Mouse (Mus musculus): ENCODE results near the gene Wdr24. TPM values are rescaled to one million over a fixed set of nuclear protein-coding genes. Genes with fewer than 3 reads are reported as not detected.

The Wdr24 gene
- polyA plus RNA-seq (2014; fragmentation: Nextera tagmentation; extraction: Ambion mirVana): 23.7 and 27.4 TPM in 2 replicates

DNA sequence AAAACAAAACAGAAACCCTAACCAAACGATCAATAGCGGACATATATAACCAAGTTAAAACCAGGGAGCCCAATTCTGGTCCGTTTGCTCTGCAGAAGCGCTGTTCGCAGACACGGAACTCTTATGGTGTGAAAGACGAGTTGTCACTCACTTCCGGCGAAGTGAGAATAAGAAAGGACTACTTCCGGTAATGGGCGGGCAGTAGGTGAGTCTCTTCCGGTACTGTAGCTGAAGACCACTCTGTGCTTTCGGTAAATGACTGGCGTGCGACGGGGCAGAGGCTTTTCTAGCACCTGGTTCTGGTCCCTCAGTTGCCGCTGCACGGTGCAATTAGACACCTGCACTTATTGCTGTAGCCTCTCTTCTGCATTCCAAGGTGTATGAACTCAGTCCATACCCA lies at the start of gene Wdr24:
Gene Wdr24, plus strand, starts transcription at position 176 of the 400 bp plus-strand sequence.
- H3K4me1 ChIP-seq (ENCODE audit: control insufficient read depth, insufficient read depth, low read length): peaks cover 27% of the 10 kb centered on the region

DNA sequence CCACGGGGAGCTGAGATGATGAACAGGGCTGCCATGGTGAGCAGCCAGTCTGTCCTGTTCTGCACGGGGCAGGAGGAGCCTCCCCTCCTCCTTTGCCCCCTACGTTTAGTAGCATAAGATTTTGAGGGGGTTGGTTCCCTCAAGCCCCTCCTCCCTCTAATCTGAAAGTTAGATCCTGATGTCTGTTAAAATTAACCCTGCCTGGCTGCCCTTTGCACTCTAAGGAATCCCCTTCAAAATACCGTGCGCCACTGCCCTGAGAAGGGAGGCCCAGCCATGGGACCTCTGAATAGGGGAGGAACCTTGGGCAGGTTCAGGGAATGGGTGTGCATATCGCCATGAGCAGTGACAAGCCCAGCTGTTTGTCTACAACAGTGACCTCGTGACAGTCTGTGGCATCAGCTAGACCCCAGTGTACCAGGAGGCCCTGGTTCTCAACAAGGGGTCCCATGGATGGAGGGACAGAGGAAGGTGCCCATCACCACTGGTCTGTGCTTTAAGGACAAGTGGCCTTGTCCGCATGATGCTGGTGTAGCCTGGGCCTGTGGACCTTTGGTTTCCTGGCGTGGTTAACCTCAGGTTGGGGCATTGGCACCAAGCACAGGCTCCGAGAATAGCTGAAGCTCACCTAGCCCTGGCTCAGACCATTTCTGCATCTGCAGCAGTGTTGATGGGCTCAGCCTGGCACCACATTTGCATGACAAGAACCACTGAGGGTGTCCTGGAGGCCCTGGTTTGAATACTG lies 47.9 kb upstream of the Wdr24 start:
- H3K36me3 ChIP-seq (ENCODE audit: control insufficient read depth, insufficient read depth, low read length): no peaks in the 10 kb centered on the region
- no peak for DNase-seq (ENCODE audit: low spot score, missing footprints)

More for the DNA sequence above, at the start of gene Wdr24:
- WGBS: under 1% methylated on average over 18 of the region's 18 CpGs
- Histone ChIP-seq H3K9ac (ENCODE audit: low read length) (peak within 1 kb of the TSS; percentile 77), H3K27ac (ENCODE audit: low read depth, low read length) (no peak within 1 kb of the TSS), H3K4me3 (ENCODE audit: low read depth, low read length) (peak within 1 kb of the TSS; percentile 57), H3K27me3 (ENCODE audit: control insufficient read depth, insufficient read depth, low read length) (peaks cover 17% of the 10 kb centered on the region), H3K36me3 (ENCODE audit: control insufficient read depth, insufficient read depth, low read length) (no peaks in the 10 kb centered on the region), H3K9me3 (ENCODE audit: control insufficient read depth, low read length) (no peaks in the 10 kb centered on the region), H3K4me2 (peak within 1 kb of the TSS; percentile 90)
- DNase-seq (ENCODE audit: low spot score, missing footprints) (peak; percentile 98), ATAC-seq (ENCODE audit: low FRiP score) (peak; percentile 69)

GRCm38 (mm10) chr17:25777948-25778347 lies 45.5 kb upstream of the Wdr24 start:
- Histone ChIP-seq H3K27ac (ENCODE audit: low read depth, low read length) (no peak overlapping the region), H3K9me3 (ENCODE audit: control insufficient read depth, low read length) (no peaks in the 10 kb centered on the region), H3K4me3 (ENCODE audit: low read depth, low read length) (no peak overlapping the region), H3K9ac (ENCODE audit: low read length) (no peak overlapping the region), H3K36me3 (ENCODE audit: control insufficient read depth, insufficient read depth, low read length) (peaks cover 12% of the 10 kb centered on the region), H3K4me2 (no peak overlapping the region), H3K27me3 (ENCODE audit: control insufficient read depth, insufficient read depth, low read length) (no peaks in the 10 kb centered on the region), H3K4me1 (ENCODE audit: control insufficient read depth, insufficient read depth, low read length) (peaks cover 4% of the 10 kb centered on the region; the same call in 1 of the 2 replicates)
- DNase-seq (ENCODE audit: low spot score, missing footprints) (no peak), ATAC-seq (ENCODE audit: low FRiP score) (no peak)
- 91% methylated on average over 5 of the region's 5 CpGs for WGBS

More for the DNA sequence above, 47.9 kb upstream of the Wdr24 start:
- Histone ChIP-seq H3K9ac (ENCODE audit: low read length) (no peak overlapping the region), H3K4me1 (ENCODE audit: control insufficient read depth, insufficient read depth, low read length) (peaks cover 4% of the 10 kb centered on the region; the same call in 1 of the 2 replicates), H3K9me3 (ENCODE audit: control insufficient read depth, low read length) (no peaks in the 10 kb centered on the region), H3K4me2 (no peak overlapping the region), H3K4me3 (ENCODE audit: low read depth, low read length) (no peak overlapping the region), H3K27ac (ENCODE audit: low read depth, low read length) (no peak overlapping the region), H3K27me3 (ENCODE audit: control insufficient read depth, insufficient read depth, low read length) (no peaks in the 10 kb centered on the region)
- WGBS: 81% methylated on average over 10 of the region's 10 CpGs
- ATAC-seq (ENCODE audit: low FRiP score): no peak

DNA sequence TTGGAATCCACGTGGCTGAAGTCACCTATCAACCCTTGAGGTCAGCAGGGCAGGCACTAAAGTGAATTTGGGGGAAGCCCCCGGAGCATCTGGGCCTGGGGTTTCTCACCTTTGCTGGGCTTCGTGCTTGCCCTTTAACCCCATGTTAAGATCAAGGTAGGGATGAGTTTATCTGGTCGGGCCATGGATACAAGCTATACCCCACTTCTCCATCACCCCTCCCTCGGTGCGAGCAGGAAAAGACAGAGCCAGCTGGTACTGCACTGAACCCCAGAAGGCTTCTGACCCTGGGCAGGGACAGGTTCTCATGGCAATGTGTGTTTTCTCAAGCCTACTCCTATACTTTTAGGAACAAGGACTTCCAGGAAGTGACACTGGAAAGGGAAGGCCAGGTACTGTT lies 42.1 kb upstream of the Wdr24 start:
- Histone ChIP-seq H3K4me1 (ENCODE audit: control insufficient read depth, insufficient read depth, low read length) (peaks cover 18% of the 10 kb centered on the region), H3K27me3 (ENCODE audit: control insufficient read depth, insufficient read depth, low read length) (no peaks in the 10 kb centered on the region), H3K9me3 (ENCODE audit: control insufficient read depth, low read length) (no peaks in the 10 kb centered on the region), H3K4me3 (ENCODE audit: low read depth, low read length) (no peak overlapping the region), H3K36me3 (ENCODE audit: control insufficient read depth, insufficient read depth, low read length) (peaks cover 20% of the 10 kb centered on the region), H3K9ac (ENCODE audit: low read length) (no peak overlapping the region), H3K4me2 (no peak overlapping the region), H3K27ac (ENCODE audit: low read depth, low read length) (no peak overlapping the region)
- ATAC-seq (ENCODE audit: low FRiP score) (no peak), DNase-seq (ENCODE audit: low spot score, missing footprints) (no peak)
- whole genome bisulfite sequencing: 84% methylated on average over 6 of the region's 6 CpGs

DNA sequence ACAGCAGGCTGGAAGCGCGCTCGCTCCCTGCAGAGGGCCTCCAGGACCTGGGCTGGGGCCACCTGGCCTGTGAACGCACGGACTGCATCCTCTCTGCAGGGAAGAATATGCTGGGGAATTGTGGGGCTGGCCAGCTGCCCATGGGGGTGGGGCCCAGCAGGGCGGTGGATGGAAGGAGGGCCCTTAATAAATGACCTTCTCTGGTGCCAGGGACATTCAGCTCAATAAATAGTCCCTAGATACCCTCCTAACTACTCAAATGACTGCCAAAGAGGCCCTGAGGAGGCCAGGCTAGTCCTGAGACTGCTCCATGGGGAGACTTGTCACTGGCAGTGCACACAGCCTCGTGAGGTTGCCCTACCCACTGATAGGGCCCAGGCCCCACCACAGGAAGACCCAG lies 40.3 kb upstream of the Wdr24 start:
- ATAC-seq (ENCODE audit: low FRiP score): no peak
- Histone ChIP-seq H3K4me2 (no peak overlapping the region), H3K9ac (ENCODE audit: low read length) (no peak overlapping the region), H3K9me3 (ENCODE audit: control insufficient read depth, low read length) (no peaks in the 10 kb centered on the region), H3K27ac (ENCODE audit: low read depth, low read length) (no peak overlapping the region), H3K4me3 (ENCODE audit: low read depth, low read length) (no peak overlapping the region), H3K4me1 (ENCODE audit: control insufficient read depth, insufficient read depth, low read length) (peaks cover 18% of the 10 kb centered on the region), H3K27me3 (ENCODE audit: control insufficient read depth, insufficient read depth, low read length) (no peaks in the 10 kb centered on the region), H3K36me3 (ENCODE audit: control insufficient read depth, insufficient read depth, low read length) (peaks cover 20% of the 10 kb centered on the region)
- 84% methylated on average over 7 of the region's 7 CpGs for WGBS
- no peak for DNase-seq (ENCODE audit: low spot score, missing footprints)

GRCm38 (mm10) chr17:25783861-25784574 lies 39.4 kb upstream of the Wdr24 start:
- Histone ChIP-seq H3K4me1 (ENCODE audit: control insufficient read depth, insufficient read depth, low read length) (peaks cover 18% of the 10 kb centered on the region), H3K27me3 (ENCODE audit: control insufficient read depth, insufficient read depth, low read length) (no peaks in the 10 kb centered on the region), H3K4me2 (peak overlapping the region; percentile 57), H3K27ac (ENCODE audit: low read depth, low read length) (no peak overlapping the region; the same call in 1 of the 2 replicates), H3K9me3 (ENCODE audit: control insufficient read depth, low read length) (no peaks in the 10 kb centered on the region), H3K9ac (ENCODE audit: low read length) (peak overlapping the region; percentile 89), H3K4me3 (ENCODE audit: low read depth, low read length) (peak overlapping the region; percentile 66), H3K36me3 (ENCODE audit: control insufficient read depth, insufficient read depth, low read length) (peaks cover 20% of the 10 kb centered on the region)
- DNase-seq (ENCODE audit: low spot score, missing footprints) (no peak), ATAC-seq (ENCODE audit: low FRiP score) (no peak)
- WGBS: 88% methylated on average over 15 of the region's 15 CpGs

GRCm38 (mm10) chr17:25785281-25785745 lies 38.1 kb upstream of the Wdr24 start, which contains the start of gene Haghl:
Gene Haghl (minus strand): TSS chr17:25785673.
- 0% methylated on average over 23 of the region's 23 CpGs for WGBS

GRCm38 (mm10) chr17:25786280-25786679 lies 37.1 kb upstream of the Wdr24 start, which contains the start of gene Ccdc78:
Gene Ccdc78 (plus strand): TSS chr17:25786580.
- H3K36me3 ChIP-seq (ENCODE audit: control insufficient read depth, insufficient read depth, low read length): peaks cover 22% of the 10 kb centered on the region
- H3K27me3 ChIP-seq (ENCODE audit: control insufficient read depth, insufficient read depth, low read length): no peaks in the 10 kb centered on the region
- H3K9ac ChIP-seq (ENCODE audit: low read length): peak within 1 kb of the TSS; percentile 89
- ATAC-seq (ENCODE audit: low FRiP score): no peak
- H3K4me3 ChIP-seq (ENCODE audit: low read depth, low read length): peak within 1 kb of the TSS; percentile 66
- H3K9me3 ChIP-seq (ENCODE audit: control insufficient read depth, low read length): no peaks in the 10 kb centered on the region
- 89% methylated on average over 3 of the region's 3 CpGs for WGBS
- peak within 1 kb of the TSS; percentile 73 for H3K27ac ChIP-seq (ENCODE audit: low read depth, low read length)
- no peak for DNase-seq (ENCODE audit: low spot score, missing footprints)
- H3K4me1 ChIP-seq (ENCODE audit: control insufficient read depth, insufficient read depth, low read length): peaks cover 25% of the 10 kb centered on the region
- peak within 1 kb of the TSS; percentile 57 for H3K4me2 ChIP-seq

More at GRCm38 (mm10) chr17:25785281-25785745, 38.1 kb upstream of the Wdr24 start, which contains the start of gene Haghl:
- Histone ChIP-seq H3K4me1 (ENCODE audit: control insufficient read depth, insufficient read depth, low read length) (peaks cover 18% of the 10 kb centered on the region), H3K27ac (ENCODE audit: low read depth, low read length) (peak within 1 kb of the TSS; percentile 73), H3K9ac (ENCODE audit: low read length) (peak within 1 kb of the TSS; percentile 89), H3K9me3 (ENCODE audit: control insufficient read depth, low read length) (no peaks in the 10 kb centered on the region), H3K4me3 (ENCODE audit: low read depth, low read length) (peak within 1 kb of the TSS; percentile 66), H3K36me3 (ENCODE audit: control insufficient read depth, insufficient read depth, low read length) (peaks cover 22% of the 10 kb centered on the region), H3K4me2 (peak within 1 kb of the TSS; percentile 57), H3K27me3 (ENCODE audit: control insufficient read depth, insufficient read depth, low read length) (no peaks in the 10 kb centered on the region)
- peak; percentile 100 for DNase-seq (ENCODE audit: low spot score, missing footprints)
- peak; percentile 85 for ATAC-seq (ENCODE audit: low FRiP score)

Data from midbrain, embryonic 11.5 days (tissue).